Mouse (Mus musculus): ENCODE results near the gene a.
"Not testable (repeated sequence)": the region's sequence is repeated elsewhere in the genome, so short reads cannot be mapped to it uniquely, and the experiment has no call there.

a gene

DNA sequence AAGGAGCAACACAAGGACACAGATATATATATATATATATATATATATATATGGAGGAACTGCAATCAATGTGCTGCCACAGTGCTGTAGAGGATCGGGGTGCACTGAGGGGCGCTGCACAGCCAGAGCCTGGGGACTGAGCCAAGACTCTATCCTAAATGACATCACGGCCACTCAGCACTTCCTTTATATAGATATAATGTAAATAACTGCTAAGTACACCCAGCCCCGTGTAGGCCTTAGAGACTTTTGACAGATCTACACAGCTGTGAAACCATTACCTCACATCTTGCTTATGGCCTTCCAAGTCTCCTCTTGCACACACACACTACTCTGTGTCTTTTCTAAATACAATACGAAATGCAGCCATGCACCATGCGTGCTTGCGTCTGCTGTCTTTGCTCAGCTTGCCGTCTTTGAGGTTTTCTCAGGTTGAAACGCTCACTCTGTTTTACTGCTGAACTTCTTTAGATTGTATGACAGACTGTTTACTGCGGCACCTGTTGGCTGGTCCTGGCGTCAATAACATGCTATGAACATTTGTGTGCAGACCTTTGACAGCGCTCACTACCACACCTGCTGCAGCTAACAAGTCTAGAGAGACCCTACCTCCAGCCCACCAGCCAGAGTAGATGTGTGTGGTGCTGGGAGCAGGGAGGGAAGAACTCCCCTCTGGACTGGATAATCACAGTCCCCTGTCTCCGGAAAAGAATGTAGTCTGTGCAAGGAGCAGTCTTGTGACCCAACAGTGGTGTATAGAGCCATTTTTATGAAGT lies 126.9 kb downstream of the a start:
- DNase-seq (ENCODE audit: low read depth in 1 of 2, low spot score in 2 of 2) = no peak

DNA sequence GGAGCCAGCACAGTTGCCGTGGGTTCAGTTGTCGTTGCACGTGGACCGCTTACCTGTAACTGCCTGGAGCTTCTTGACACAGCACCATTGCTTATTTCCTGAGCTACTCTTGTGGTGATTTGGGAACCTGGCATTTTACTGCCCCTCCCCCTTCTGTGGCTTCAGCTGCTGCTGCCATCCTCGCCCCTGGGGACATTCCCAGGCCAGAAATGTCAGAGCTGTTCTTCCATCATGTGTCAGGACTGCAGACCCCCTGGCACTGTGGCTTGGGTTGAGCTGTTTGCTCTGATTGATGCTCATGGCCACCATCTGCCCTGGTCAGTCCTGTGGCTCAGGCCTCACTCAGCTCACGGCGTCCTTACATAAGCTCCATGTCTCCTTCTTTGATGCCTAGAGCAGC lies 129.7 kb downstream of the a start:
- DNase-seq (ENCODE audit: low read depth in 1 of 2, low spot score in 2 of 2) = no peak

DNA sequence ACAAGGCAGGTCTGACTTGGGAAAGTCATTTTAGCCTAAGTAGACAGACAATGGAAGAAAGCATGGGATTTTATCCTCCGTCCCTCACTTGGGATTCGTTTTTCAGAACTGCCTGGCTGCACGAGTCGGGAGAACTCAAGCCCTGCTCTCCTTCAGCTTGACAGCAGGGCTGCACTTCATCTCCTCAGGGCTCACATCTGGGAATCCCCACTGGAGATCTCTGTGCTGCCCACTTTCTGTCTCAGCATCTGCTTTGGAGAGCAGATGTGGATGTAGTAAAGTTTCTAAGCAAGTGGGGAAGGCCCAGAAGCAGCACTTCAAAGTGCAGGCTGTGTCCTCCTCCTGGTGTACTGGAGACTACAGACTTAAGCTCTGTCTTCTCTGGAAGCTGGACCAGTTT lies 130.9 kb downstream of the a start:
- DNase-seq (ENCODE audit: low read depth in 1 of 2, low spot score in 2 of 2) = not testable (repeated sequence)

DNA sequence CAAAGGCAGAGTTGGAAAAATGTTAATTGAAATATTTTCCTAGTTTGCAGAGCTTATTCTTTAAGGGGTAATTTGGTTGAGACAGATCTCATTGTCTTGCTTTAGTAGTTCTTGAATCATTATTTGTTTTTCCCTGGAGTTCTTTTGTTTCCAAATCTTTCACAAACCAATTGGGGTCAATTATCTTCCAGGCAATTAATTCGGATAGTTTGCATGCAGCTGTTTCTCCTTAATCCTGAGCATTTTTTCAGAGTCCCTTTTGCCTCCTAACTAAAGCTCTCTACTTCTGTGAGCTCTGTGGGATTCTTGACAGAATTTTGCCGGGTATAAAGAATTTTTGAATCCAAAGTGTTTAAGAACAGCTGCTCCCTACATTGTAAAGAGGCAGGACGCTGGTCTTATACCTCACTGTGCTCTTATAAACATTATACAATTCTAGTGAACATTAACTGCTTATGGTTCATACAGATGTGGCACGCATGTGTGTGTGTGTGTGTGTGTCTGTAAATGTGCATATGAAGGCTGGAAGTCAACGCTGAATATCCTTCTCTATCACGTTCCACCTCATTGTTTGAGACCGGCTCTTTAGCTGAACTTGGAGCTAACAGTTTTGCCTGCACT lies 134.3 kb downstream of the a start:
- DNase-seq (ENCODE audit: low read depth in 1 of 2, low spot score in 2 of 2) = no peak

DNA sequence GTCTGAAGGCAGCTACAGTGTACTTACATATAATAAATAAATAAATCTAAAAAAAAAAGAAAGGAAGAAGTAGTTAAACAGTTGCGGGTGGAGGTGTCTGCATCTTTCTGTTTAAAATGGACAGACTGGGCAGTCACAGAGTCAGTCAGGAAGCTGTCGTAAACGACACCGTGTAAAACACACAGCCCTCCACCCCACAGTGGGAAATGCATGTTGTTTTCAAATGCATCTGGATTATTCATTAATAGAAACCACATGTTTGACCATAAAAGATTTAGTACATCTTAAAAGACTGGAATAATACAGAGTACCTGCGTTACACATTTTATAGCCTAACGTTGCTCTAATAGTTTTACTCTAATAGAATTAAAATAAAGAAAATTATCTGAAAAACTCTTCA lies 135.6 kb downstream of the a start:
- DNase-seq (ENCODE audit: low read depth in 1 of 2, low spot score in 2 of 2) = no peak

DNA sequence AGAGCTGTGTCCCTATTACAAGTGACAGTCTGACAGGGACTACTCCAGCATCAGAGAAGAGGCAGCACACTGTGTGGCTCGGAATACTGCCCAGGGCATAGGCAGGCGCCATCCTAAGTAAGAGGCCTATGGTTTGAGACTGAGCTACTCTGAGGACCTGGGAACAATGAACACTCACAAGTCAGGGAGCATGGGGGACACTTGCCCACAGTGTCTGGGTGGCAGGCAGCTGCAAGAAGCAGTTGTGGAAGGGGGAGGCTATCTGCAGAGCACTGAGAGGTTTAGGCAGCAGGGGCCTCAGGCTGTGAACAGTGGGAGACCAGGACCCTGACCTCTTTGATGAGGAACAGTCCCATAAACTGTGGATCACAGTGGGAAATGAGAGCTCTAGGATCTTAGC lies 137.1 kb downstream of the a start:
- no peak for DNase-seq (ENCODE audit: low read depth in 1 of 2, low spot score in 2 of 2)

DNA sequence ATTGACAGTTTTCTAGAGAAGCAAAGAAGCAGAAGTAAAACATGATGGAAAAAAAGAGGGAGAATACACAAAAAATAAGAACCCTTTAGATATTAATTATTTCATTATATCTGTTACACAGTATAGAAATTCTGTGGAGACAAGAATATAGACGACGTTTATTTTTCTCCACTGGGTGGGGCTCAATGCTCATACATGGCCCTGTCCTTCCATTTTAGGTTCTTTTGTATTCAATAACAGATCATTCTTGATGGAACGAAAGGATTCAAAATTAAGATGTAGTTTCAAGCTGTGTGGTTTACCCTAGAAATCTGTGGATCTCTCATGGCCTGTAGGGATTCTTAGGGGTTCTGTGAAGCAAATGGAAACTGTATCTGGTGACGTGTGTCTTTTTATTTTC lies 142.7 kb downstream of the a start:
- no peak for DNase-seq (ENCODE audit: low read depth in 1 of 2, low spot score in 2 of 2)

DNA sequence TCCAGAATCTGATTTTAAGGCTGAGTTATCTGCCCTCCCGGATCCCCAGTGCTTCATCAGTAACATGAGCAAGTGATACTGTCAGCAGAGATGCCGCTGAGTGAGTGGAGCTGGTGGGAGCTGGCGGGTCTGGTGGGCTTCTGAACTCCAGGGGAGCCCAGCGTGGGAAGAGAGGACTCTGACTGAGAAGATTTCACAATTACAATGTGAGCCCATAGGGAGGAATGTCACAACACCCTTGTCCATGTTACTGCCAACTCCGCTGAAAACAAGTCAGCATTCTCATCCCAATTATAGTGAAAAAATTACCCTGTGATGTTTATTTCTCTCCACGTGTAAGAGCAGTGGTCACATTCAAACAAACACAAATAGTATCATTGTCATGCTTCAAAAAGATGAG lies 144.9 kb downstream of the a start:
- DNase-seq (ENCODE audit: low read depth in 1 of 2, low spot score in 2 of 2) = no peak

DNA sequence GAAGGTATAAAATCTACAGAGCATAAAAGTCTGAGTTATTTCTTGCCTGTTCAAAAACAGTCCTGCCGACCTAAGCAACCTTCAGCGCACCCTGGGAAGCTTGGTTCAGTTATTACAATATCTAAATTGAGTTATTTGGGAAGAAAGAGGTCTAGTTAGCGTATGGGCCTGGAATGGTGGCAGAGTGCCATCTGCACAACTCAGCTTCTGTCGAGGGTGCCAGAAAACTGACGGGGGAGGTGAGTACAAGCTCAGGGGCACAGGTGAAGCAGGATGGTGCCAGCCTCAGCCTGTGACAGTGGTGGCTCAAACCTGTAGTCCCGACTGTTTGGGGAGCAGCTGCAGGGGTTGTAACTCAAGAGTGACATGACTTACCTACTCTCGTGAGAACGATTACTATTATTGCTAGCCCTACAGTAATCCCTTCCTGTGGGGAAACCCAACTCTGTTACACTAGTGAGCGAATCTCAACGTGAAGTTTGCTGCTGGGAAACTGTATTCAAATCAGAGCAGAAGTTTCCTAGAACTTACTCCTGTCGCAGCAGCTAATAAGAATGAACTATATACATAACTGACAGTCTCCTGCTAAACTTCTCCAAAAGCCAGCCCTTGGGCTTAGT lies 145.4 kb downstream of the a start:
- no peak for DNase-seq (ENCODE audit: low read depth in 1 of 2, low spot score in 2 of 2)

DNA sequence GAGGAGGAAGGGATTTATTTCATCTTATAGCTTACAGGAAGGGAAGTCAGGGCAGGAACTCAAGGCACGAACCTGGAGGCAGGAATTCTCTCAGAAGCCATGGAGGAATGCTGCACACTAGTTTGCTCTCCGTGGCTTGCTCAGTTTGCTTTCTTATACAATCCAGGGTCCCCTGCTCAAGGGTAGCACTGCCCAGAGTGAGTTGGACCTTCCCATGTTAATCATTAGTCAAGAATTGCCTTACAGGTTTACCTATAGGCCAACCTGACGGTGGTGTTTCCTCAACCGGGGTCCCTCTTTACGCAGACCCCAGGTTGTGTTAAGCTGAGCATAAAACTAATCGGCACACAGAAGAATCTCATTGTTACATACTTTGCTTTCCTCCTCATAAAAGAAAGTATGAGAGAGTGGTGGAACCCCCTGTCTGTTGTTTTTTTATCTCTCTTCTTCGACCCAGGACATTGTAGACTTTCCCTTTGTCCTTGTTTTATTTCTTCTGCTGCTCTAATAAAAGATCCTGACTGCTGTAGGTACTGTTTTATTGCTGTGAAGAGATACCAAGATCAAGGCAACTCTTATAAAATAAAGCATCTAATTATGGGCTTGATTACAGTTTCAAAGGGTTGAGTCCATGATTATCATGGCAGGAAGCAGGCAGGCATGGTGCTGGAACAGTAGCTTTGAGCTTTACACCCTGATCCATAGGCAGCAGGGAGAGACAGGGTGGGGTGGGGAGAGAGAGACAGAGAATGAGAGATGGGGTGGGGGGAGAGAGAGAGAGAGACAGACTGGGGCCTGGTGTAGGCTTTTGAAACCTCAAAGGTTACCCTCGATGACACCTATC lies 146.6 kb downstream of the a start:
- DNase-seq (ENCODE audit: low read depth in 1 of 2, low spot score in 2 of 2) = no peak

DNA sequence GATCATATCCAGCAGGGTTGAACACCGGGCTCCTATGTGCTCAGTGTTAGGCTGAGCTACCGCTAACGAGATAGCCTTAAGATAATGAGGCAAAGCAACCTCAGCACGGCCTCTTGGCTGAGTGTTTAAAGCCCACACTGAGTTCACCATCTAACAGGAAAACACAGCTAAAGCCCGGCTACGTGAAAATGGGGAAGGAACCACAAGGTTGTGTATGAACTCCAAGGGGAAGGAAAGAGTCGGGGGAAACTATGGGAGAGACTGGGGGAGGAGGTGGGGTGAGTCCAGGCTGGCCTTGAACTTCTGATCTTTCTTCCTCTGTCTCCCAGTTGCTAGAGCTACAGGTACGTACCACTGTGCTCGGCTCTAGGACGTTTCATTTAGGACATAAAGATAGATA lies 150.8 kb downstream of the a start:
- DNase-seq (ENCODE audit: low read depth in 1 of 2, low spot score in 2 of 2) = no peak

DNA sequence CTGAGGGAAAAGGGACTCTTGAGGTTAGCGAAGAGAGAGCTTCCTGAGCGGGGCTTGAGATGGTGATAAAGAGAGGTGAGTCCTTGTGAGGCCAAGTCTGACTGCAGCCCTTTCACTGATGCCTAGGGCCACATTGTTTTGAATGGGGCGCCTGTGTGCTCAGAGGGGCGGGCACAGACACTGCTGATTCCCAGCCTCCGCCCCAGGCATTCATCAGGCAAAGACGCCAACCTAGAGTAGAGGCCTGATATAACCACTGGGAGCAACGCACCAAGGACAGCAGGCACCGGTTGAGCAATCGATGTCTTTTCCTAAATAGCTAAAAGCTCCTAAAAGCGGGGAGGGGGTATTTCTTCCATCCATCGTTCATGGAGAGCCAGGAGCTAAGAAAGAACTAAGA lies 151.3 kb downstream of the a start:
- DNase-seq (ENCODE audit: low read depth in 1 of 2, low spot score in 2 of 2) = no peak

DNA sequence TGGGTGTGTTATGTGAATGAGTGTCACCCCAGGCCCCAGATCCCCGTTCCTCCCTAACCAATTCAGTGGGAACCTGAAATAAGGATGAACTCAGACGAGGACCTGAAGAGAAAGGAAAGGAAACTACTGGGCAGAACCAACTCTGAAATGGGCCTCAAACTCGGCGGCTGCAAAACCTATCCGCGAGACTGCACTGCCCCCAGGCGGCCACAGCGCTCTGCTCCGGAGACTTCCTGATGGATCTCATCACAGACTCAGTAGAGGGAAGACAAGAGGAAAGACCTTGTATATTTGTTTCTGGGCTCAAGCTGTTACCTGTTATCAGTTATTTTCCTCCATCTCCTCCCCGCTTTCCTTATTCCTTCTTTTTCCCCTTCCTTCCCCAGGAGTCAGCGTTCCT lies 151.9 kb downstream of the a start:
- peak in 1 of 2 experiments; percentile 51 for DNase-seq (ENCODE audit: low read depth in 1 of 2, low spot score in 2 of 2)

DNA sequence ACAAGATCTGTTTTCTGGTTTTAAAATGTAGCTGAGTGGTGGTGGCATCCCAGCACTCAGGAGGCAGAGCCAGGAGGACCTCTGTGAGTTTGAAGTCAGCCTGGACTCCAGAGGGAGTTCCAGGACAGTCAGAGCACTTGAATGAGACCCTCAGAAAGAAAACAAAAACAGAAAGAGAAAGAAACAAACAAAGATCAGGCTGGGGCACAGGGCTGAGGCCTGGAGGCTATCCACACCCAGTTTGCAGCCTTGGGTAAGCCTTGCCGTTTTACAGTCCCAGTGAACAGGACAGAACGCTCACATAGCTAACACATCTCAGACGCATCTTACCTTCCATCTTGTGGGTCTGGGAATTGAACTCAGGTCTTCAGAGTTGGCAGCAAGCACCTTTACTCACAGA lies 155.7 kb downstream of the a start:
- DNase-seq (ENCODE audit: low read depth in 1 of 2, low spot score in 2 of 2) = no peak

DNA sequence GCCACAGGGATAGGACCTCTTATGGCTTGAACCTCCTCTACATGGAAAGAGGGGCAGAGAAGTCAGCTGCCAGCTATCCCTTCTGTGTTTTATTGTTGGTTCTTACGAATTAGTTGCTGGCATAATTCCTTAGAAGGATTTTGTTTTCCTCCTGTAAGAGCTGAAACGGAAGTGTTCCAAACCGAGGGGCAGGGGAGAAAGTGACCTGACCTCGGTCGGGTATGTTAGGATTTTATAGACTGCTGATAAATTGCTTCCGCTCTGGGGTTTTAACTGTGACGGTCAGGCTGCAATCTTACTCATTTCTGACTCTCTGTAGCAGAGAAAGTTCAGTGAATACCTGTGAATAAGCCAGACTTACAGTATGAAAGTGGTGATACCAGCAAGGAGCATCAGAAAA lies 158.2 kb downstream of the a start:
- no peak for DNase-seq (ENCODE audit: low read depth in 1 of 2, low spot score in 2 of 2)

DNA sequence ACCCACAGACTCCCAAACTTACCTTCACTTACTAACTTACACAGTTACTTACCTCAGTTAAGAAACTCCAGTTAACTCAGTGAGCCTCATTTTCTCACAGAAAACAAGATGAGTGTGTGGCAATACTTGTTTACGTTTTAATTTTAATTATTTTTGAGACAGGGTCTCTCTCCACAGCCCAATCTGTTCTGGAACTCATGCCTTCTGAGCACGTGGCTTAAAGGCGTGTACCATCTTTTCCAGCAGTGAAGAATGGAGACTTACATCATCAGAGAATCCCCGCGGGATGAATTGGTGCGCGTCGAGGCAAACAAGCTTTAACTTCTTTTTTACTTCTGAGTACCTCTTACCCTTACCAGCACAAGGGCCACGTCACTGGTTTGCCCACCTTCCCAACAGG lies 158.7 kb downstream of the a start:
- no peak for DNase-seq (ENCODE audit: low read depth in 1 of 2, low spot score in 2 of 2)

DNA sequence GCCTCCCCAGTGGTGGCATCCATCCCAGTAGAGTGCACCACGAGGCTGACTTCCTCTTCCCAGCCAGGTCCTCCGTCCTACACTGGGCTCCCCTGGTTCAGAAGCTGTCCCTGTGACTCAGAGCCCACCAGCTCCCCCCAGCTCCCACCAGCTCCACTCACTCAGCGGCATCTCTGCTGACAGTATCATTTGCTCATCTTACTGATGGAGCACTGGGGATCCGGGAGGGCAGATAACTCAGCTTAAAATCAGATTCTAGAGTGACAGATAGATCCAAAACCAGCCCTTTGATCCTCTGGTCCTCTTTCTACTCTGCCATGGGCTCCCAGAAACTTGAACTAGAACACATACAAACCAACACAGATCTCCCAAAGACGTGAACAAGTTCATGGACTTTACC lies 159.4 kb downstream of the a start:
- DNase-seq (ENCODE audit: low read depth in 1 of 2, low spot score in 2 of 2) = no peak

DNA sequence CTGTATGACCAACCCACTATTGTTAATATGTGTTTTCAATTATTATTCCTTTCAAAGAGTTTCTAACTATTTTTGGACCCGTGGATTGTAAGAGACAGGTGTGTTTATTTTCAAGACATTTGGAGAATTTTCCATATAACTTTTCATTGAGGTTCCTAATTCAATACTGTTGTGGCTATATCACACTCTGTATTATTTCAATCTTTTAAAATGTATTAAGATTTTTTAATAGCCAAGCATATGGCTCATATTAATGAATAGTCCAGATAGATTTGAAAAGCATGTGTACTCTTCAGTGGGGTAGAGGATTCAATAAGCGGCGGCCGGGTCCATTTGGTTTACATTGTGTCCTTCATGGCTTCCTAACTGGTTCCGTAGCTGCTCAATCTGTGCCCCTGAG lies 168.3 kb downstream of the a start:
- DNase-seq (ENCODE audit: low read depth in 1 of 2, low spot score in 2 of 2) = no peak

DNA sequence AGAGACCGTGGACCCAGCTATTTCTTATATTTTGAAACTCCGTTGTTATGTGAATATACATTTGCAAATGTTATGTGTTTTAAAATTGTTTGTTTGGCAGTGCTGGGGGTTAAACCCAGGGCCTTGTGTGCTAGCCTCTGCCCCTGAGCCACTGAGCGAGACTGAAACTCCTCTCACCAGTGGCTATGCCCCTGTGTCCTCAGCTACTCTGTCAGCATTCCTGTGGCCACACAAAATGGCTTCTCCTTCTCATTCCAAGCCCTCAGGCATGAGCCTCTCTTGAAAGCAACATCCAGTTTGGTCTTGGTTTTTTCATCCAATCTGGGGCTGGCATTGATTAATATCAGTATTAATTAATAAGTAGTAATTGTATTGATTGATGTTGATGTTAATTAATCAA lies 168.7 kb downstream of the a start:
- DNase-seq (ENCODE audit: low read depth in 1 of 2, low spot score in 2 of 2) = no peak

DNA sequence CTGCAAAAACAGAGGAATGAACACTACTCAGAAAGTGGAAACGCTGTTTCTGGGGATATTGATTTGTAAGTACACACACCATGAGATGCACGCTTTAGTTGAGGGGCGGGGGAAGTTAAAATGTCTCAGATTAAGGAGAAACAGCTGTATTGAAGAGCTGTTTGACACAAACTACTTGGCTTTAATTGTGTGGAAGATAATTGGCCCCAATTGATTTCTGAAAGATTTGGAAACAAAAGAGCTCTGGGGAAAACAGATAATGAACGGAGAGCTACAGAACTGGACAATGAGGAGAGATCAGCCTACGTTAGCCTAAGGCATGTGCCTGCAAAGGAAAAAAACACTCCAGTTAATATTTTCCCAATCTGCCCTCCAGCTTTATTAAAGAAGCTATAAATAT lies 172.0 kb downstream of the a start:
- DNase-seq (ENCODE audit: low read depth in 1 of 2, low spot score in 2 of 2) = no peak

DNA sequence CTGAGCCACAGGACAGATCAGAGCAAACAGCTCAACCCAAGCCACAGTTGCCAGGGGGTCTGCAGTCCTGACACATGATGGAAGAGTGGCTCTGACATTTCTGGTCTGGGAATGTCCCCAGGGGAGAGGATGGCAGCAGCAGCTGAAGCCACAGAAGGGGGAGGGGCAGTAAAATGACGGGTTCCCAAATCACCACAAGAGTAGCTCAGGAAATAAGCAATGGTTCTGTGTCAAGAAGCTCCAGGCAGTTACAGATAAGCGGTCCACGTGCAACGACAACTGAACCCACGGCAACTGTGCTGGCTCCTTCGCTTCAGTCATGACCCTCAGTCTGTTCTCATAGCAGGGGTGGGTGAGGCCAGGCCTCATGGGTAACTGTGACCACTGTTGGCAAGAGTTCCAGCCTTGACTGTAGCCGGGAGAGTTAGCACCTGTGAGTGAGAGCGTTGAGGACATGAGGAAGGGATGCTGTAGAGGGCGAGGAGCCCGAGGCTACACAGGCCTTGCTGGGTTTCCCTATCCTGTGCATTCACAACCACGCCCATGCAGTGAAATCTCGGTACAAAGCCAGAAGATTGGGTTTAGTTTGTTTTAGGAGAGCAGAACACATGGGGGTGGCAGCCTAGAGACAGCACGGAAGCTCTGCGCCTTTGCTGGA lies 178.7 kb downstream of the a start:
- DNase-seq (ENCODE audit: low read depth in 1 of 2, low spot score in 2 of 2) = not testable (repeated sequence)

Data from monocyte, adult 2 months (primary cell).